Mouse (Mus musculus): Measurements from ENCODE around the gene Phlpp1.

Gene Phlpp1

DNA sequence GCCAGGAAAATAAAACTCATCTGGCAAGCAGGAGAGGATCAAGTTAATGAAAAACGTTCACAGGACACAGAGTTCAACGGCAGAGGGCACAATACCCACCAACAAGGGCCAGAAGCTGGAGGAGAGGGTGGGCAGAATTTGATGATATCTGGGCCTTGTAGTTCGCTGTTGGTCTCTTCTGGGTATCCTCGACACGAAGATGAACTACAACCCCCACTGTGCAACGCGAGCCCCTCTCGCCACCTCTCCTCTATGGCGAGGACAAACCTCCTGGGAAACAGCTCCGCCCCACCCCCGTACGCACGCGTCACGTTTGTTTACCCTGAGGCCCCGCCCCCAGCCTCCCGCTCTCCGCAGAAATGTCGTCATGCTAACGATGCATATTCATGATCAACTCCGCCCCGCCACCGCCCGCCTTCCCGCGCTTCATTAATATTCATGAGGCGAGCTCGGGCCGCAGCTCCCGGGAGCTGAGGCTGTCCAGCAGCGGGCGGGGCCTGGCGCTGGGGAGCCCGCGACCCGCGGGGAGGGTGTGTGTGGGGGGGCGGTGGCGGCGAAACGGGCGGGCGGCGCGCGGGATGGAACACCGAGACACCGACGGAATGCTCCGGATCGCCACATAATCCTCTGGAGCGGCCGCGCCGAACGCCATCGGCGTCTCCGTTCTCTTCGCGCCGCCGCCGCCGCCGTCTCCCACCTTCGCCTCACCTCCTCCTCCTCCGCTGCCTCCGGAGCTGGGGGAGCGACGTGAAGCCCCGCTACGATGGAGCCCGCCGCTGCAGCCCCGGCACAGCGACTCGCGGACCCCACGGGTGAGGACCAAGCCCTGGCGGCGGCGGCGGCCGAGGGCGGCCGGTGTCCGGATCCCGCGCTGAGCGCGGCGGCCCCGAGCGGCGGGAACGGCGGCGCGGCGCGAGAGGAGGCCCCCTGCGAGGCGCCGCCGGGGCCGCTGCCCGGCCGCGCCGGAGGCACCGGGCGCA, at the start of gene Phlpp1:
Gene Phlpp1 (plus strand): TSS at position 512 of the 980 bp plus-strand sequence.
- peak; percentile 100 for DNase-seq

DNA sequence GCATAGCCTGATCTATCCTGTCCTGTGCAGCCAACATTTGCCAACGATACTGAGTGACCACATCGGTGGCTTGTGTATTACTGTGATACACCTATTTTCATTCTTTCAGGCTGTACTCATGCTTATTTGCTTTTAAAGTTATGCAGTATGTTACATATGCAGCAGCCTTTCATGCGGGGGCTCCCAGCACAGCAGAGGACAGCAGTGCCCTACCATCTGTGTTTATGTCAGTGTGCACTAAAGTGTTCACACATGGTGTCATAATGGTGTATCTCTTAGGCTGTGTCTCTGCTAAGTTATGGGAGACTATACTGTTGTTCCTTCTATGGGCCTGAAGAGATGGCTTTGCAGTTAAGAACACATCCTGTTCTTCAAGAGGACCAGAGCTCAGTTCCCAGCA, 45.0 kb upstream of the Phlpp1 start:
- no peak for DNase-seq

DNA sequence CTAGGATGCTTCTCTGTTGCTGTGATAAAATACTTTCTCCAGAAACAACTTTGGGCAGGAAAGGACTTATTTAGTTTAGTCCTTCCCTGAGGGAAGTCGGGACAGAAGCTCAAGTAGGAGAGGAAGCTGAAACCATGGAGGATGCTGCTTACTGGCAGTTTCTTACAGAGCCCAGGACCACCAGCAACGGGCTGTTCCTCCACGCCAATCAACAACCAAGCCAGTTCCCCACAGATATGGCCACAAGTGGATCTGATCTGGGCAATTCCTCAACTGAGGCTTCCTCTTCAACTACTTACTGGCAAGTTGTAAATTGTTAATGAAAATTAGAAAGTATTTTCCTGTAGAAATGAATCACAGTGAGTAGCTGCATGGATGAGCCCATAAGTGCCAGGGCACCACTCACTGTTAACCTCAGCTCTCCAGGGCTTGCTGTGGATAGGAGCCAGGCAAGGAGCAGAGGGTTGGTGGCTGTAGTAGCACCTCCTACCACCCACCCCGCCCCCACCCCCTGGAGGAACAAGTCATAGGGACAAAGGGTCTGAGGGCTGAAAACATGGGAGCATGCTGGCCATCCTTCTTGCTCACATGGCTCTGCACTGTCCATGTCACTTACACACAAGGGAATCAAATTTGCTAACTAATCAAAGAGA, 39.7 kb upstream of the Phlpp1 start:
- DNase-seq = no peak

DNA sequence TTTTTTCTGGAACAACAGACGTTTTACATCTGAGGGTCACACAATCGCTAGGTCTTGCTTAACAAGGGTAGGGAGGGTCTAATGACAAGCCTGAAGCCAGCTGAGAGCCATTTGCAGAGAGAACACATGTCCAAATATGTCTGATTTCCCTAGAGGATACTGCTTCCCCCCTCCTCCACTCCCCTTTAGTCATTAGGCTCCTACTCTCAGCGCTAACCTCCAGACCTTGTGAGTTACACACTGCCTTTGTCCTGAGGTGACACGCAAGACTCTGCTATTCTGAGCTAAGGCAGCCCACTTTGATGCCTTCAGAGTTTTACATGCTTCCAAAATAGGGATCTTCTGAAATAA, 39.2 kb upstream of the Phlpp1 start:
- peak; percentile 50 for DNase-seq

DNA sequence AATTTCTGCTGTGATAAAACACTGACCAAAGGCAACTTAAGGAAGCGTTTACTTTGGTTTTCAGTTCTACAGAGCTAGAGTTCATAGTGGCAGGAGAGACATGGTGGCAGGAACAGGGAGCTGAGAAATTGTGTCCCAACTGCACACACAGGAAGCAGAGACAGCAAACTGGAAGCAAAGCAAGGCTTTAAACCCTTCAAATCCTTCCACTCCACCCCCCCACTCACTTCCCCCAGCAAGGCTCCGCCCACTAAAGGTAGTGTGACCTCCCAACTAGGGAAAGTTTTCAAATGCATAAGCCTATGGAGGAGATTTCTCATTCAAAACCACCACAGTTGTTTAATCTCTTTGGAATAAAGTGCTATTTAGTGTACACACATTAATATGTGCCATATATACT, 32.9 kb upstream of the Phlpp1 start:
- DNase-seq = no peak

DNA sequence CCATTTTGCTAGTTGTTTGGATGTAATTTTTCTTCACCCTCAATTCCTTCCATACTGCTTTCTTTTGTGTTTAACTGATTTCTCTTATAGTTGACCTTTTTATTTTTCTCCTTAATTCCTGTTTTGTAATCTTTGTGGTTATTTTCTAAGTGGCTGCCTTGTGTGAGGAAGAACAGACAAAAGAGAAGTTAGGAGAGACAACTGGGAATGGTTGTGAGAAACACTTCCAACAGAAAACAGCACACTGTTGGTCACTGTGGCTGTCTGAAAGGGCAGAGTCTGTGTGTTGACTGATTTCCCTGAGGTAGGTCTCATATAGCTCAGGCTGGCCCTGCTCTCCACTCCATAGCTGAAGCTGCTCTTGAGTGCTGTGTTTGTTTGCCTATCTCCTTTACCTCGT, 32.4 kb upstream of the Phlpp1 start:
- no peak for DNase-seq

DNA sequence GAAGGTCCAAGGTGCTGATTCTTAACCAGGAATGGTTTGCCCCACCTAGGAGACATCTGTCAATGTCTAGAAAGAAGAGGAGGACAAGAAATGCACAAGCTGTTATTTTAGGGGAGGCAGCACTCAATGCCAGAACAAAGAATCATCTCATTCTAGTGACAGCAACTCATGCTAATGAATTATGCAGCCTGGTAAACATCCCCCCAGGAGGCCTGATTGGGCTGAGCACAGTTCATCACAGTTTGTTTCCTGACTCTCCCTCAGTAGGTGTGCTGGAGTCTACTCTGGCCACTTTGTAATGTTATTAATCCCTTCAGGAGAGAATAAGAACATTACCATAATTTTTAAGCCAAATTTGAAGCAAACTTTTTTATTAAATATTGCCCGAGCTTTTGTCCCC, 29.5 kb upstream of the Phlpp1 start:
- DNase-seq = no peak

DNA sequence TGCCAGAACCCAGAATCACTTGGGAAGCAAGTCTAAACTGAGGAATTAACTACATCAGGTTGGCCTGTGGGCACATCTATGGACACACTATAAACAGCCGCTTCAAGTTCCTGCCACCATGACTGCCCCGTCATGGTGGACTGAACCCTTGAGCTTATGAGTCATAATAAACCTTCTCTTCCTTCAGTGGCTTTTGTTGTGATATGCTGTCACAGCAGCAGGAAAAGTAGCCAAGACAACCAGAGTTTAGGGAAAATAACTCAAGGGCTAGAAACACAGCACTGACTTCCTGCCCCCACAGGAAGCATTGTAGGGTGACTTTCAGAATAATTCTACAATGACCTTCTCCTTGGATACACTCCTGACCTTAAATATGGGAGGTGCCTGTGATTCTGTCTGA, 27.0 kb upstream of the Phlpp1 start:
- DNase-seq = no peak

DNA sequence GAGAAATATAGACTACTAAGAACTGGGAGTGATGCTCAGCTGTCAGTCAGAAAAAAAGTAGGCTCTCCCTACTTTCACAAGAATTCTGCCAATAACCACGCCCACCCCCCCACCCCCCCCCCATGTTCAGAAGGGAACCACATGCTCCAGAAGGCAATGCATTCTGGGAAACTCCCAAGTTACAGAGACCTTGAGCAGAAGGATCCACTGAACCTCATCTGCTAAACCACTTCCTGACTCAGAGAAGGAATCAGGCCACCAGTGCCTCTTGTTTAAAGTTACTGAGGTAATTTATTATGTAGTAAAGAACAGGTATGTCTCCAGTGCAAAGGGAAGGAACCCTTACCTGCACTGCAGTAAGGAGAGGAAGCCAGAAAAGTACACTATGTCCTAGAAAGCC, 26.5 kb upstream of the Phlpp1 start:
- DNase-seq = no peak

DNA sequence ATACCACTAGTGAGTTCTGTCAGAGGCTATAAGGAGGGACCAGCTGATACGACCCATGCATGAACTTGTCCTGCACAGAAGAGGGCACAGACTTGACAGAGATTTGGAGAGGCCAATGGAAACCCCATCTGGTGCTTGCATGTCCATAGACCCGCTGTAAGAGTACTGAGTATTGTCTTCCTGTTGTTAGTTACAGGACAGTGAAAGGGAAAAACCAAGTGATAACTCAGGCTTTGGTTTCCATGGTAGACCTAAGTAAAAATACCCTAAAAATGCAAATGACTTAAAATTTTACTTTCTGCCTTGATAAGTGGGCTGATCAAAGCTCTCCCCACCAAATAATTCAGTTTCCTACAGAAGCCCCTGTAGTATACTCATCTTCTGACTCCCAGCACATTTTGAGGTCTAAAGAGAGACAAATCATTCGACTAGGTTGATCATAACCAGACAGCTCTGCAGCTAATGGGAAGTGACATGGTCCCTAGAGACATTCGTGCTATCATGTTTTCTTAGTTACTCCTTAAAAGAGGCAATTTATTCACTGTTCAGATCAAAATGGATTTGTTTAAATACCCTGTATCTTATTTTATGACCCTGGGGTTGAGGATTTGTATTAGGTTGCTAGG, 25.9 kb upstream of the Phlpp1 start:
- no peak for DNase-seq

DNA sequence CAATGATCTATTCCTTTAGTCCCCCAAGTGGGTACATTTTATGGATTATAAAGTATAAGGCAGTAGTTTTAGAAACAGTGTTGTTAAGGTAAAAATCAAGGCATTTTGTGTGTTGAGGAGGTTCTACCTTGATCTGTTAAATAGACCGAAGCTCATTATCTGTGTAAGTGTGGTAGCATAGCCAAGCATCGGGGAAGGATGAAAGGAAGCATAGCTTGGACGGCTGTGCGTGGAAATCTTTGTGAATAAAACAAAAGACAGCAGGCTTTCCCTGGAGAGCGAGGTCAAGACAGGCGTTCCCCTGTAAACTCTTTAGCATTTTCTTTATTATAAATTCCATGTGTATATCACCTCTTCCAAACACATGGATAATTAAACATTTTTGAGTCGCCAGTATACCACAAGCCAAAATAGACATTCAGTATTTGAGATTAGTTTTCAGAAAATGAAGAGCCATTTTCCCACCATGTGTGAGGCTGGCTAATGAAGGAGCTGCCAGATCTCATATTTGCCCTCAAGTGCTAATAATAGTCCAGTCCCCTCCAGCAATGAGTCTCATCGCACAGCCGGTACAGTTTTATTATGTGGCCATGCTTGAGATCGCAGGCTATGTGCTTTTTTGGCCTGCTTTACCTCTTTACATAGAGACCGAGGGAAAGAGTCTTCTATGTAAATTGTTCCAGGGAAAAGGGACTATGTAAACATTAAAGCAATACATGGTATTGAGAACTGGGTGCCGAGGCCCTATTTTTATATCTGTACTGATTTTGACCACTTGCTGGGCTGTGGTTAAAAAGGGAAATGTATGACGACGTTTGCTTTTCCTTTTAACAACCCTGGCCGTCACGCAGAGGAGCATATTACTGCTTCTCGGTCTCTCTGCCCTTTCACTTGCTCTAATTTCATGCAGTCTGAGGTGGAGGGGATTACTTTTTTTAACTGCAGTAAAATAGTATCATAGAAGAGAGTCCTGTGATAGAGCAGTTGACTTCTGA, 22.9 kb upstream of the Phlpp1 start:
- DNase-seq = no peak

DNA sequence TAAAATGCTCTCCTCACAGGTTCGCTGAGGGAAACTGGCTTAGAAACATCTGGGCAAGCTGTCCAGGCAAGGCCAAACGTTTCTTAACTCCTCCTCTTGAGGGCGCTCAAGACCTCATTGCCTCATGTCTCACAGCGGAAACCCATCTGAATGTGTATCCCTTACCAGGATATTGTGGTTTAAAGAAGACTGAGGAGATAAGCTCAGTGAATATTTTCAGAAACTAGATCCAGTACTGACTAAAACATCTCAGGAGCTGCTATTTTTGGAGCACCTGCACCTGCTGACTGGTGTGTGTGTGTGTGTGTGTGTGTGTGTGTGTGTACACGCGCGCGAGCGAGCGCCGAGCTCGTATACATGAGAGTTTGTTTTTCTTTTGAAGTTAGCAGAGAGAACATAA, 19.7 kb upstream of the Phlpp1 start:
- DNase-seq = peak; percentile 54

DNA sequence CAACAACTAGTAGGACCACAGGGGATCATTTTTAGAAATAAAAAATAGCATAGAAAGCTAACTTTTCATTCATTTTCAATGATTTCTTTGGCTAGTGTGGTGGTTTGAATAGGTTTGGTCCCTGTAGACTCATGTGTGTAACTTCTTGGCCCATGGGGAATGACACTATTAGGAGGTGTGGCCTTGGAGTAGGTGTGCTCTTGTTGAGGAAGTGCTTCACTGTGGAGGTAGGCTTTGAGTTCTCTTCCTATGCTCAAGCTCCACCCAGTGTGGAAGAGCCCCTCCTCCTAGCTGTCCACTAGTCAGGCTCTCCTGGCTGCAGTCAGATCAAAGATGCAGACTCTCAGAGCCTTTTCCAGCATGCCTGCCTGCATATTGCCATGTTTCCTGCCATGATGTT, 18.8 kb upstream of the Phlpp1 start:
- DNase-seq = no peak

DNA sequence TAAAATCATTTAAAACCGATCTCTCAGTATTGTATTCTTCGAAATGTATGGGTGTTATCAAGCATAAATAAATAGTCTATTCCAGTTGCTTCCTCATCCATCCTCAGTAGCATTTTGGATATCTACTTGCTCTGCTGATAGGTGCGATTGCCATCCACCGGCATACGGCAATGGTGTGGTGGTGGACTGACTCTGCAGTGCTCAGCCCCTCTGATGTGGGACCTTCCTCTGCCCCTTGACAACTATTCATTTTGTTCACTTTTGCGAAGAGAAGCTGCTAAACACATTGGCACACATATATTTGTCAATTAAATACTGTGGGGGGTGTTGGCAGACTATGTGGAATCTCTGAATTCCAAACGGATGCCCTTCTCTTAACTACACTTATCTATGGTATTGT, 17.0 kb upstream of the Phlpp1 start:
- no peak for DNase-seq

DNA sequence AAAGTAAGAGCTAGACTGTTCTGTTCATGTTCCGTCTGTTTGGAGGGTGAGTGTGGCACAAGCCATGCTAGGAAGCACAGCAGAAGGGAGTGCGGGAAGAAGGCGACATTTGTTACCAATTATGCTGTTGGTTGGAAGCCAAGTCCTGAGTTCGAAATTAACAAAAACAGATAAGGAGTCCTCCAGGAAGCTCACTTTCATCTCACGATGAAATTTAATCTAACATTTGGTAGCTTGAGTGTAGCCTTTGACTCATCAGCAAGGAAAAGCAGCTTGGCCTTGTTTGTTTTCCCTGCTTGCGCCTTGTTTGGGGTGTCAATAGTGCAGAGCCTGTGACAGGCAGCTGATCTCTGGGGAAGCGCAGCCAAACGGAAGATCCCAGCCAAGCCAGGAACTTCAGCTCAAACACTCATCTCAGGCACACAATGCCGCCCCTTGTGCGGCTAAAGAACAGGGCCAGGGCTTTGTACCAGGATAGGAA, 16.4 kb upstream of the Phlpp1 start:
- peak; percentile 28 for DNase-seq

DNA sequence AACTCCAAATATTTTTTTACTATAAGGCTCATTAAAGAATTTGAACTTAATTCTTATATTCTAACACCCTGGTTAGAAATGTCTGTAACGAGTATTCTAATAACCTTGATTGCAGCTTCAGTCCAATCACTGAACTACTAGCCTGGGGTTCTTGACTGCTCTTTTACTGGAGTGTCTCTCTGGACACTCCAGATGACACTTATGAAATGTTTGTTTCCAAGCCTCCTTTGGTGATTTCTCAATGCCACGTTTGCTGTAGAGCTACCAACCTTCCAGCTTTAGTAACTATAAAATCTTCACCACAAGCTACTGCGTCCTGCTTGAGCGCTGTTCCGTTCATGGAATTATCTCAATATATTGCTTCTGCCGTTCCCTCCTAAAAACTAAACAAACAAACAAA, 15.8 kb upstream of the Phlpp1 start:
- DNase-seq = no peak

DNA sequence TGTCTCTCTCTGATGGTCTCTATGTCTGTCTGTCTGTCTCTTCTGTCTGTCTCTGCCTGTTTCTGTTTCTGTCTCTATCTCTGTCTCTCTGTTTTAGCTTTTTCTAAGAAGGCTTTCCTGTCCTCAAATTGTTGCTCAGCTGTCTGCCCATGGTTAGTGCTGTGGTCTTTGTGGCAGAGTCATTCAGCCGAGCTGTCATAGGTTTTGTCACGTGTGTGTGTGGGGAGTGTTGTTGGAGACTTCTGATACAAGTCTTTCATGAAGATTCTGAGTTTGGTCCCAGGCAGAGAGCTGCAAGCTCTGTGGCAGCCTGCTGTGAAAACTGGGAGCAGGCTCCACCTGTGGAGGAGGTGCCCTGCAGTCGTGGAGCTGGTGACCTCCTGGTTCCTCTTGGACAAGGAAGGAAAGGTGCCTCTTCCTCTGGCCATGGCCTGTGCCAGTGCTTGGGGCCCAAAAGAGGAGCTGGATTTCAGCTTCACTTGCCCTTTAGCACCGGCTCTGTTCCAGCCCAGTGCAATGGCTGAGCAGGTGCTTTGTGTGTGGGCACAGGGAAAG, 13.5 kb upstream of the Phlpp1 start:
- no peak for DNase-seq

DNA sequence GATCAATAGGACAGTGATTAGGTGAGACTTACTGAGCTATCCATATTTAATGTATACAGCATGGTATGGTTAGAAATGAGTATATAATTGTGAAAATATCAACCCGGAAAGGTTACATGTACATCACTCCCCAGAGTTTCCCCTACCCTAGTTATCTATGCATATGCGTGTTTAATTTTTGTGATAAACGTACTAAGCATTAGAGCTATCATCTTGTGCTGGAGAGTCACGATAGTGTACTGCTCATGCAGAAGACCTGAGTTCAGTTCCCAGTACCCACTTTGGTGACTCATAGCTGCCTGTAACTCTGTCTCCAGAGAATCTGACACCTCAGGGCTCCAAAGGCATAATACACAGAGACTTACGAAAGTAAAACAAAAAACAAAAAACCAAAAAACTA, 11.9 kb upstream of the Phlpp1 start:
- DNase-seq = no peak

DNA sequence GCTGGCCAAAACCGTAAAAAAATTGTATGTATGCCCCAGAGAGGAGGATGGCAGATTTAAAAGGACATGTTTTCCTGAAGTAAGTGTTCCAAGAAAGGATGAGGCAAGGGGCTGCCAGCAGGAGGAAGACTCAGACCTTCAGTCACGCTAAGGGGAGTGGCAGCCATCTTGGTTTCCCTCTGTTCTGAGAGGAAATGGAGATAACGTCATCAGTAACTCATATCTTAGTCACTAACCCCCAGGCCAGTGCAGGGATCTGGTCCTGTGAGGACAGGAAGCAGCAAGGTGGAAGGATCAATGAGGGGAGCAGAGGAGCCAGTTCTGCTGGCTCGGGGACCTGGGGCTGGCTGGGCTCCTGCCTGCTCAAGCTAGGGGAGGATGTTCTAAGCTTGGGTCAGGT, 10.6 kb upstream of the Phlpp1 start:
- DNase-seq = no peak

DNA sequence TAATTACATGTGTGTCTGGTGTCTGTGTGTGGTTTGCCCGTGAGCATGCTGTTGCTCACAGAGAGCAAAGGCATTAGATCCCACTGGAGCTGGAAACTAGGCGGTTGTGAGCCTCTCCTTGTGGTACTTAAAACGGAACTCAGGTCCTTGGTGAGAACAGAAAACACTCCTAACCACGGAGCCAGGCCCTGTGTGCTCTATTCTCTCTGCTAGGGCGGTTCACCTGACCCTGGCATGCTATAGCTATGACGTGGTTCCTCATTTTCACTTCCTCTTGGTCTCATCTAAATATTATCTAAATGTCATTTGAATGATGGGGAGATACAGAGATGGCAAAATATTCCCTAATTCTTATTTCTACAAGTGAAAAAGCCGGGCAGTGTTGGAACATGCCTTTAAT, 9.0 kb upstream of the Phlpp1 start:
- DNase-seq = no peak

DNA sequence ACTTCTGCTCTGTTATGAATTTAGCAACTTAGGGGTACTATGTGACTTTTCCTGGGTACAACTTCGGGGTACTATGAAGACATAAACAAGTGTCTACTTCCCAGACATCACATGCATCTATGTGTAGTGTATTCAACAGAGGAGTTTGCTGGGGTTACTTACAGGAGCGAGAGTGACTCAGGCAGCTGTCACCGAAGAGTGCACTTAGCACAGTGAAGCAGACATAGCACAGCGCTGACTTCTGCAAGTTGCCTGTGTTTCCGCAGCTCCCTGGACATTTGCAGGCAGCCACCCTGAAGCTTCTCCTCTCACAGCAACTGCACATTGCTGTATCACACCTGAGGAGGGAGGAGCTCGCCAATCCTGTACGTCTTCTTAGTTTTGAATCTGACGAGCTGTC, 8.2 kb upstream of the Phlpp1 start:
- DNase-seq = no peak

DNA sequence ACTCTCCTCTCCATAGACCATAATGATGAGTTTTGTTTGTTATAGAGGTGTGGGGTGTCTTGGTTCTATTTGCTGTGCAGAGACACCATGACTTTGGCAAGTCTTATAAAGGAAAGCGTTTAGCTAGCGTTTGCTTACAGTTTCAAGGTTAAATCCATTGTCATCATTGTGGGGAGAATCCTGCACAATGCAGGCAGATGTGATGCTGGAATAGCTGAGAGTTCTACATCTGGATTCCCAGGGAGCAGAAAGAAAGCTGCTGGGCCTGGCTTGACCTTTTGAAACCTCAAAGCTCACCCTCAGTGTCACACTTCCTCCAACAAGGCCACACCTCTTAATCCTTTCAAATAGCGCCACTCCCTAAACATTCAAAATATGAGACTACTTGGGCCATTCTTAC, 7.4 kb upstream of the Phlpp1 start:
- no peak for DNase-seq
